Mouse (Mus musculus) MEL (cell line): ENCODE measurements around the gene Adtrp.

Experiments
- CTCF ChIP-seq, 3 experiments: IDR thresholded peaks in 2 of 3; conservative IDR thresholded peaks in 1 of 3; 2 replicates each; pipeline ENCODE4 v1.5.1; 2011 to 2012; ENCODE audit warnings: low read length in 3 of 3, low read depth in 2 of 3, mild to moderate bottlenecking in 2 of 3, improper control_type of control experiment in 1 of 3, inconsistent platforms in 1 of 3, mixed read lengths in 1 of 3, moderate library complexity in 1 of 3; ENCODE audit not compliant: control insufficient read depth in 1 of 3, insufficient read depth in 1 of 3, poor library complexity in 1 of 3, severe bottlenecking in 1 of 3
- EP300 ChIP-seq, 2 experiments: IDR thresholded peaks; 2 replicates each; pipeline ENCODE4 v1.6.1; 2011; ENCODE audit warnings: improper control_type of control experiment in 2 of 2, low read length in 2 of 2, low read depth in 1 of 2, mild to moderate bottlenecking in 1 of 2
- KAT2A ChIP-seq: conservative IDR thresholded peaks from 2 replicates; pipeline ENCODE4 v1.6.1; 2012; ENCODE audit warnings: low read depth, low read length, improper control_type of control experiment, inconsistent platforms
- MXI1 ChIP-seq: IDR thresholded peaks from 2 replicates; pipeline ENCODE4 v1.6.1; 2011; ENCODE audit warnings: mild to moderate bottlenecking, low read depth, low read length, improper control_type of control experiment
- POLR2A ChIP-seq, 2 experiments: IDR thresholded peaks; 2 replicates each; pipeline ENCODE4 v1.6.1; 2011 to 2012; ENCODE audit warnings: low read length in 2 of 2, mild to moderate bottlenecking in 2 of 2, control low read depth in 1 of 2, improper control_type of control experiment in 1 of 2, low read depth in 1 of 2, moderate library complexity in 1 of 2; ENCODE audit not compliant: control insufficient read depth in 1 of 2, insufficient read depth in 1 of 2, poor library complexity in 1 of 2
- SMC3 ChIP-seq: IDR thresholded peaks from 2 replicates; pipeline ENCODE4 v1.6.1; 2011; ENCODE audit warnings: low read depth, low read length, improper control_type of control experiment
- UBTF ChIP-seq: IDR thresholded peaks from 2 replicates; pipeline ENCODE4 v1.6.1; 2012; ENCODE audit warnings: low read depth, mild to moderate bottlenecking, inconsistent platforms, low read length, improper control_type of control experiment, moderate library complexity, borderline replicate concordance; ENCODE audit not compliant: insufficient read depth
- USF1 ChIP-seq: IDR thresholded peaks from 2 replicates; pipeline ENCODE4 v1.6.1; 2014; ENCODE audit warnings: low read depth, mild to moderate bottlenecking, inconsistent platforms, low read length, improper control_type of control experiment, moderate library complexity
- ZNF384 ChIP-seq: IDR thresholded peaks from 2 replicates; pipeline ENCODE4 v1.6.1; 2012; ENCODE audit warnings: low read depth, mild to moderate bottlenecking, inconsistent platforms, low read length, improper control_type of control experiment

DNA sequence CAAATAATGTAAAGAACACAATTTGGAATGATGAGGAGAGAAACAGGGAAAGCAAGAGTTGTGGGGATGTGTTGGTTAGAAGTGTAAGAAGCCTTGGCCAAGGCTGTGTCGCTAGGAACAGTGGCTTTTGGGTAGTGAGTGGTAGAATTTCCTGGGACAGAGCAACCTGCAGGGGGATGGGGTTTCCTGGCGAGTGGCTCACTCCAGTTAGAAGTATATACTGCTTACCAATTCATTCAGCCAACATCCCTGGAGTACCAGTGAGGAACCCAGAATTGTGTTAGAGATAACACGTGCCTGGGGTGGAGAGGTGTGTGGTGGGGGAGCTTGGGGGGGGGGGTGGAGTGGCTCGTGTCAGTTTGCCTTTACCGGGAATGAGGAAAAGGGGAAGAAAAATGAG is 25.4 kb downstream of the Adtrp start:
- TF ChIP-seq ZNF384: no peak
- no peak for TF ChIP-seq SMC3
- TF ChIP-seq EP300 (IDR thresholded peaks at IDR 0.05; ENCODE audit: low read depth in 1 of 2, low read length in 2 of 2): no peak
- TF ChIP-seq POLR2A (IDR thresholded peaks at IDR 0.05; ENCODE audit: control insufficient read depth in 1 of 2, insufficient read depth in 1 of 2, low read depth in 1 of 2, low read length in 2 of 2, poor library complexity in 1 of 2): no peak
- TF ChIP-seq UBTF: no peak
- TF ChIP-seq CTCF (IDR thresholded peaks at IDR 0.05 in 2 of 3, conservative IDR thresholded peaks at IDR 0.05 in 1 of 3; ENCODE audit: control insufficient read depth in 1 of 3, insufficient read depth in 1 of 3, low read depth in 2 of 3, low read length in 3 of 3, poor library complexity in 1 of 3, severe bottlenecking in 1 of 3): no peak
- no peak for TF ChIP-seq KAT2A
- TF ChIP-seq MXI1: no peak
- TF ChIP-seq USF1: no peak
